Mouse (Mus musculus) ovary, postnatal 36 days (tissue): Measurements from ENCODE around the gene Ntrk2.

Source experiments
- DNase-seq: peaks from one replicate; pipeline ENCODE4 v3.0.0; 2022; ENCODE audit warnings: low spot score, mixed read lengths

The Ntrk2 gene

DNA sequence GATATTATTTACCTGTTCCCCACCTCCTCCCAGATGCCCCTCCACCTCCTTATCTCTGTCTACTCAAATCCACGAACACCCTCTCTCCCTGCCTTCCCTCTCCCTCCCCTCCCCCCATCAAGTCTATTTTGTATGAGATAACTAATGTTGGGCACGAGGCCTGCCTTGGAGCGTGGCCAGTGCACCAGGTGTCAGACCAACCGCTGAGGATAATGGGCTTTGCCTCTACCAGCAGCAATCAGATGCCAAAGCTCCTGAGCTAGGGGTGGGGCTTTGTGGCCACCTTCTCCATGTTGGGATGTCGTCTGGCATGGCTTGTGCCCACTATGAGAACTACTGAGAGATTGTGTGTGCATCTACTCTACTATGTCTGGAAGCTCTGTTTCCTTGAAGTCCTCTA lies 161.8 kb downstream of the Ntrk2 start:
- DNase-seq: peak; percentile 19

- no peak for DNase-seq
Measured at GRCm38 (mm10) chr13:58971449-58971903, 165.1 kb downstream of the Ntrk2 start.

DNA sequence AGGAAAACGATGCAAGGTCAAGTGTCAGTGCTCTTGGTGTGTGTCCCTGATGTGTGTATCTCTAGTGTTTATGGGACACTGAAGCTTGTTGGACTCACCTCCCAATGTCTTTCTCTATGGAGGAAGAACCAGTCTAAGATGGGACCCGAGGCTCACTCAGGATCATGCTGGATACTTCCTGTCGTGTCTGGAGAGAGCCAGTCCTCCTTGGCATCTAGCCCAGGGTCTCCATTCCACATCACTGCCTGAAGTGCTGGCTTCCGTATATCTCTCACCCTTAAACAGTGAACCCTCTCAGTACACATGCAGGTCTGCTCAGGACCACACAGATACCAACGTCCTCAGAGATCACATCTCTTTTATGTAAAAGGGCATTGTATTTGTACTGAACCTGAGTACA lies 166.1 kb downstream of the Ntrk2 start:
- no peak for DNase-seq

DNA sequence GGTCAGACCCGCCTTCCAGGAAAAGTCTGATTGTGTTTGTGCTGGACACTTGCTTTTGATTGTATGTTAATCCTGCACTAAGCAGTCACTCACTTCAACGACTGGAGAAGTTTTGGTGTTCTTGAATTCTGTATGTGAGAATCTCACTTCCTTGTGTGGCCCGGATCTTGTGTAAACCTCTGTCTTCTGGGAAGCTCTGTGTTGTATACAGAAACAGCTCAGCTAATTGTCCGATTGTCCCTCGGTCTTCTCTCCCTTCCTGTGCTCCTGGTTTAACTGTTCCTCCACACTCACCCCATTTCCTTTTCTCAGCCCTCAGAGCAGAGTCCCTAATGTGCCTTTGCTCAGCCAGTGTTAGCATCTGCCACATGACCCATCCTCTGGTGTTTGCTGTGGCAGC lies 190.1 kb downstream of the Ntrk2 start:
- no peak for DNase-seq

DNA sequence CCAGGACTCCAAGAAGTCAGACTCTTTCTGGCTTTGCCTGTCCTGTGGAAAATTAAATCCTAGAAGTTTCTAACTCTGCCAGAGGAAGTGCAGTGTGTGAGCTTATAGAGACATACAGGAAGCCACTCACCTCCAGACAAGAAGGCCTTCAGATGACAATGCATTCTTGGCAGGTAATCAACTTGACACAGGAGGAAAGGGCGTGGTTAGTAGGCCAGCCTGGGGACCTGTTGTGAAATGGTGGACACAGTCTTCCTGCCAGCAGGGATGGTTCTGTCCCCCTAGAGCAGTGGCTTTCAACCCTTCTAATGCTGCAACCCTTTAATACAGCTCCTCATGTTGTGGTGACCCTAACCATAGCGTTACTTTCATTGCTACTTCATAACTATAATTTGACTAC lies 191.4 kb downstream of the Ntrk2 start:
- no peak for DNase-seq

DNA sequence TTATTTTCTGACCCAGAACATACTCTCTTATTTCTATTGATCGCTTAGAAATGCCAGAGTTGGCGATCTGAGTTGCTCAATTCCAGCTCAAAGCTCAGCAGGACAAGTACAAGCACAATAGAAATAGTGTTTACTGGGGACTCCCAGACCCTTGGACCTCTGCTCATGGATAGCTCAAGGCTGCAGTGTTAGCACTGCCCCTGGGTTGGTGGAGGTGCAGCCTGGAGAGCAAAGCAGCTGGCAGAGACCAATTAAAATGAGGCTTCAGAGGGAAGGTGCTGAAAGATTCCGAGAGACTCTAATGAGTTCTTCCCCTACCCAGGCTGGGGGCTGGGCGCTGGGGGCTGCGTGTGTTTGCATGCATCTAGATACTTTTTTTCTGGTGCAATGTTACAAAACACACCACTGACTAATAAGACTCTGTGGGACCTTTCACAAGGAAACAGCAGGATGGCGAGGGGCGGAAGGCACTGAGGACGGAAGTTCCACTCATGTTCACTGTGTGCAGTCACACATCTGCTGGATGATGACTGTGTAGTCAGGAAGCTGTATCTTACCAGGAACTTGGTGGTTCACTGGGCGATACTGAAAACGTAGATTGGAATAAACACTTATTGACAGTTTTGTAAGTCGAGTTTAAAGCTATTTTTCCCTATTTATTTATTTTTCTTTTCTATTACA lies 193.1 kb downstream of the Ntrk2 start:
- DNase-seq: no peak

- DNase-seq: no peak
Measured at GRCm38 (mm10) chr13:59002943-59003806, 196.8 kb downstream of the Ntrk2 start.

DNA sequence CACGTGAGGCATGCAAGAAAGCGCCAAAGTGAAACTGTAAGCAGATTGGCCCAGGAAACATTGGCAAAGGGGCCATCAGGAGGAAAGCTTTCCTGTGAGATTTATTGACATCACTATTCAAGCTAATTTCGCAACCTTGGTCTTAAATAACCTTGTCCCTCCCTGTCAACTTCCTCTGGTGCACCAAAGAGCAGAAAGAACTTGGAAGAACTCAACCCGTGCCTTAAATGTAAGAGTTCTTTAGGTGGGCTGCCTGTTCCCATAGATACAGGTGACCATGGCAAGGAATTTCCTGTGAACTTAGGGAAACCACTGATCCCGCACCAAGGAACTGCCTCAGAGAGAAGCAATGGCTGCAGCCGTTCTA lies 197.4 kb downstream of the Ntrk2 start:
- no peak for DNase-seq

- no peak for DNase-seq
Measured at GRCm38 (mm10) chr13:59004579-59004978, 198.2 kb downstream of the Ntrk2 start.

- DNase-seq: no peak
Measured at GRCm38 (mm10) chr13:59009855-59010254, 203.5 kb downstream of the Ntrk2 start.

GRCm38 (mm10) chr13:59010893-59011529 lies 204.6 kb downstream of the Ntrk2 start:
- no peak for DNase-seq

DNA sequence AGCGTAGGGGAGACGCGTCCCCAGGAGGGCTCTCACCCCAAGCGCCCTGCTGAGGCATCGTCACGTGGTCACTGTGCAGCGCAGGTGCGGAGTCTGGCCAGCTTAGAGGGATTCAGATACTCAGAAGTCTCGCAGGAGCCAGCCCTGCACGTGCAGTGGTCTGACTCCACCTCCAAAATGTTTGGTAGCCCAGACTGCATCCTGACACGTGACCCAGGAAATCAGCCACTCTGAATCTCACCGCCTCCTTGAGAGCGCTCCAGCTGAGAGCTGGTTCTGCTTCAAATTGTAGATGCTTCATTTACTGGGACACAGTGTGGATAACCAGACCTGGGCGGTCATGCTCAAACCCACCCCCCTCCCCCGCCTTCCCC lies 205.1 kb downstream of the Ntrk2 start:
- DNase-seq: peak; percentile 62

DNA sequence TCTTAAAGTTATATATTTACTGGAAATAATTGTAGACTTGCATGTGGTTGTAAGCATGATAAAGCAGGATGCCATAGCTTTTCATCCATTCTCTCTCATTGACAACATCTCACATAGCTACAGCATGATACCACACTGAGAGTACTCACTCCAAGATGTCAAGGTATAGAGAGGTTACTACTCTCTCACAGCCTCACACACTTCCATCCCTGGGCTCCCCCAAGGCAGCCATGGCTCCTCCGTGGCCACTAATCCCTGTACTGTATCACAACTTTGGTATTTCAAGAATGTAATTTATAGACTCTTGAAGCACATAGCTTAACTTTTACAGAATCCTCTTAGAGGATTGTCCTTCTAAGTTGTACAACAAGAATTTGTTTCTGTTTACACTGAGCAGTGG lies 209.0 kb downstream of the Ntrk2 start:
- DNase-seq: no peak

- no peak for DNase-seq
Measured at GRCm38 (mm10) chr13:59017121-59017520, 210.8 kb downstream of the Ntrk2 start.

DNA sequence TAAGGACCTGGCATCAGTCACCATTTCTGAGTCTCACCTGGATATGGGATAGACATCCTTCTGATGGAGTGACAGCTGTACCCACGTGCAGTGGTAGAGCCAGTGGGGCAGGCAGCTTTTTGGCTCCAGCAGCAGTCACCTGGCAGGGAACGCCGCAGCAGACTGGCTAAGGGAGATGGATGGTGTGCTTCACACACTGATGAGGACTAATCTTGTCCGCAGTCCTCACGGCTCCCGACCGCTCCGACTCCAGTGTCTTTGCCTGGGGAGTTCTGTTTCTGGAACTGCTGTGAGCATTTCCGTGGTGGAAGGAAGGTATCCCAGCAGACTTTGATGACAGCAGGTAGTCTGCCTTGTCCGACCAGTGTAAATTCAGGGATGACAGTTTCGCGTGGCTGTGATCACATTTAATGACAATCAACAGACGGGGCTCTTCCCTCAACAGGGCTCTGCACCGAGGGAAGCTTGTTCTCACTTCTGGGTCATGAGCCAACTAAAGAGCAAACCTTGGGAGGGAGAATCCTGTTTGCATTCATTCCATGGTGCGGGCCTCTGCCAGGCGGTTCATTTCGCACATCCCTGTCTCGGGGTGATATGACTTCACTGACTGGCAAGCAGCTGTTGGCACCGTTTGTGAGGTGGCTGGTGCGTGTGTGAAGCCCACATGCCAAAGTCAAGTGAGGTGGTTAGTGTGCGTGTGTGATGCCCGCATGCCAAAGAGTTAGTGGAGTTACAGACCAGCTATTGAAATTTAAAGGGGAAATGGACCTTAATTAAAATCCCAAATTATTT lies 216.1 kb downstream of the Ntrk2 start:
- no peak for DNase-seq

DNA sequence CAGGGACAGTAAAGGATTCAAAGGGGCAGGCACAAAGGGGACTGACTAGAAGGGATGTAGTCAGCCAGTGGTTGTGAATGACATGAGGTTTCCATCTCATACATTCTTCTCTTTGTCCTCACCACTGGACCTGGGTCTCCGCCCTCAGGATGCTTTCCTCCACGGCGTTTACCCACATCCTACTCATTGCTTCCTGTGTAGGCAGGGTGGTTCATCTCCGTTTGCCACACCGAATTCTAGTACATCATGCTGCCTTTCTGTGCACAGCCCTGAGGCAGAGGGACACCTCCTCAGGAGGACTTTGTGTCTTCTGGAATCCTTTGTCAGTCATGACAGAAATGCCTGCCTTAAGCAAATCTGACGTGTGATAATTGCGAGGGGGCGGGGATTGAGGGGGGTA lies 219.3 kb downstream of the Ntrk2 start:
- DNase-seq: no peak

GRCm38 (mm10) chr13:59027436-59027835 lies 221.1 kb downstream of the Ntrk2 start:
- no peak for DNase-seq

DNA sequence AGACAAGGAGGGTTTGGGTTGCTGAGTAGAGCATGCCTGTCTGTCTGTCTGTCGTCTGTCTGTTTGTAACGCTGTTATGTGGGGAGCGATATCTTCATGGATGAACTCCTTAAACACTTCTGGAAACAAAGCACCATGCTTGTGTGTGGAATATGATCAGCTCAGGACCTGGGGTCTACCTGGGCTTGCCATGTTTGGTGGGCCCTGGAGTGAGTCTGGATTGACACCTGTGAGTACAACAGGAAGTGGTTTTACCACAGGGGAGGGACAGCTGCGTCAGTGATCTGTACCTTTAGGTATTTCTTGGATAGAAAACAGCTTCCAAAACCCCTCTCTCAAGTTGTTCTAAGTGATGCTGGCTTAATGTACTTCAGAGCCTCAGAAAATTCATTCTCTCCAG lies 222.2 kb downstream of the Ntrk2 start:
- DNase-seq: no peak

DNA sequence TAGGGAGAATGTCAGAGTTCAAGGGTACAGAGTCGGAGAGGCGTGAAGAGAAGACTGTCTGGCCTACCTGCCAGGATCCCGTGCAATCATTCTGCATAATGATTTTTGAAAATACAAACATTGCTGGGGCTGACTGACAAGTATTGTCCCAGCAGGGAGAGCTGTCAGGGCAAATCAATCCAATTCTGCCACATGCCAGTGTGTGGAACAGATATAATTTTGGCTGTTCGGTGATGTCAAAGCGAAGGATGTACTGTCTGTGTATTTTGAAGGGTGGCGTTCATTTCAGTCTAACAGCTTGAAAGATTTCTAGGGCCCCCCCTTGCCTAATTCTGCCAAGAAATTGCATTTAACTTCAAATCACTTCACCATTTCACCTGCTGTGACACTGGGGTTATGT lies 224.2 kb downstream of the Ntrk2 start:
- no peak for DNase-seq

- DNase-seq: no peak
Measured at GRCm38 (mm10) chr13:59040156-59040915, 234.0 kb downstream of the Ntrk2 start.

GRCm38 (mm10) chr13:59041013-59041764 lies 234.8 kb downstream of the Ntrk2 start:
- no peak for DNase-seq
